Mouse (Mus musculus) heart, adult 11 months (tissue): Measurements from ENCODE around the gene Olfr746.

Experiments used
- DNase-seq: peaks from one replicate; pipeline ENCODE4 v3.0.0; 2022

Olfr746 gene

GRCm38 (mm10) chr14:50646783-50647182 is at the start of gene Olfr746:
Gene Olfr746, plus strand, starts transcription at chr14:50647083.
- no peak for DNase-seq

GRCm38 (mm10) chr14:50614579-50614978 is 32.3 kb upstream of the Olfr746 start, which contains the start of gene Olfr744:
Gene Olfr744, plus strand, starts transcription at chr14:50614879.
- DNase-seq, result no peak

GRCm38 (mm10) chr14:50639088-50639487 is 7.8 kb upstream of the Olfr746 start, which contains the start of gene Olfr745:
Gene Olfr745, plus strand, starts transcription at chr14:50639388.
- no peak for DNase-seq

DNA sequence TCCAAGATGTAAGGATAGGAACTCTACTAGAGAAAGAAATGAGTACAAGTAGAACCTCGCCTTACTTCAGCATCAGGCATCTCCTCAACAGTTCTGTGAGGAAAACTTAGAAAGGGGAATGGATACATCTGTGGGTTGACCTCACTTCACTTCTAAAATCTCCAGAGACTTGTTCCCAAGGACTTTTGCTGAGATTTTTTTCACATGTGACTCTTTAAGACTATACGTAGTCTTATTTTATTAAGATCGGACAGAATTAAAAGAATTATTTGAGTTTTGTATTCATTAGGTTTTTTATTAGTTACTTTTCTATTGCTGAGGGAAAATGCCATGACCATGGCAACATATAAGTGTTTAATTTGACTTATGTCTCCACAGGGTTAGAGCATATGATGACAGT is 46.2 kb downstream of the Olfr746 start, which contains the start of gene Olfr747:
Olfr747 (minus strand) TSS at position 101 of the 400 bp plus-strand sequence.
- no peak for DNase-seq
